Mouse (Mus musculus) kidney, embryonic 15.5 days (tissue): ENCODE measurements at regions not wholly inside any gene's neighbourhood (a gene's known extent, or its start where the extent isn't known, plus 50 kb on each side); places are given as distances from the start of the nearest gene placed in this dataset.

ENCODE experiments used
- ATAC-seq: fragments of 200-750 bp; cut with Nextera tagmentation; replicated peaks from 2 replicates; pipeline ENCODE4 v1.8.0; 2017; ENCODE audit warnings: moderate TSS enrichment; ENCODE audit not compliant: low FRiP score
- H3K27ac ChIP-seq: fragments of 300-500 bp; sonication (generic); 2 replicates; pipeline ENCODE4 v1.5.1; 2015; ENCODE audit warnings: mild to moderate bottlenecking, inconsistent platforms
- H3K27me3 ChIP-seq: fragments of 300-500 bp; sonication (generic); 2 replicates; pipeline ENCODE4 v1.6.1; 2015; ENCODE audit warnings: inconsistent platforms
- H3K36me3 ChIP-seq: fragments of 300-500 bp; sonication (generic); 2 replicates; pipeline ENCODE4 v1.6.1; 2015; ENCODE audit warnings: inconsistent platforms
- H3K4me1 ChIP-seq: fragments of 300-500 bp; sonication (generic); 2 replicates; pipeline ENCODE4 v1.6.1; 2015; ENCODE audit warnings: inconsistent platforms
- H3K4me2 ChIP-seq: fragments of 300-500 bp; sonication (generic); 2 replicates; pipeline ENCODE4 v1.6.1; 2015; ENCODE audit warnings: moderate library complexity, mild to moderate bottlenecking, inconsistent platforms
- H3K4me3 ChIP-seq: fragments of 300-500 bp; sonication (generic); replicated peaks from 2 replicates; pipeline ENCODE4 v1.5.1; 2015; ENCODE audit warnings: mild to moderate bottlenecking, inconsistent platforms
- H3K9ac ChIP-seq: fragments of 300-500 bp; sonication (generic); 2 replicates; pipeline ENCODE4 v1.6.1; 2015; ENCODE audit warnings: mild to moderate bottlenecking, inconsistent platforms
- H3K9me3 ChIP-seq: fragments of 300-500 bp; sonication (generic); replicated peaks from 2 replicates; pipeline ENCODE4 v1.6.1; 2016; ENCODE audit warnings: inconsistent platforms
- WGBS: fragments of 180-500 bp; shearing (Covaris S2); methylation state at CpG from one replicate; pipeline ENCODE4 v1.1.7; 2015; ENCODE audit warnings: mixed read lengths; 5-methylcytosine and 5-hydroxymethylcytosine counted together

DNA sequence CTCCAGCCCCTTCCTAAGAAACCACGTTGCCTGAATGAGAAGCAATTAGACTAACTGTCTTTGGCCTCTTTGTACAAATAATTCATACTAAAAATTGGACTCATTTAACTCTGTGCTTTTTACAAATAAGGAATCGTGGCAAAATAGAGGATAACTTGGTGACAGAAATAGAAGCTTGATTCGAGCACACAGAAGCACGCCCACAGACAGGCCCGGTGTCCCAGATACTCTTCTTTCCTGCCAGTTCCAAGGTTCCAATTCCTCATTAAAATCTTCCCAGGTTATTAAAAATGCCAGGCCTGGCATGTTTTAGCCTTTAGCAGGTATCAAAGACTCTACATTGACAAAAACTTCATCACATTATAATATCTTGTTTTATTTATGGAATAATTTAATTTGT, 96.2 kb upstream of the Rxylt1 start:
- Histone ChIP-seq H3K4me2 (no peak overlapping the region), H3K9me3 (no peaks in the 10 kb centered on the region), H3K4me1 (no peaks in the 10 kb centered on the region), H3K4me3 (no peak overlapping the region), H3K9ac (no peak overlapping the region), H3K27ac (no peak overlapping the region), H3K36me3 (no peaks in the 10 kb centered on the region), H3K27me3 (no peaks in the 10 kb centered on the region)
- 85% methylated on average over 5 of the region's 5 CpGs for WGBS
- no peak for ATAC-seq

DNA sequence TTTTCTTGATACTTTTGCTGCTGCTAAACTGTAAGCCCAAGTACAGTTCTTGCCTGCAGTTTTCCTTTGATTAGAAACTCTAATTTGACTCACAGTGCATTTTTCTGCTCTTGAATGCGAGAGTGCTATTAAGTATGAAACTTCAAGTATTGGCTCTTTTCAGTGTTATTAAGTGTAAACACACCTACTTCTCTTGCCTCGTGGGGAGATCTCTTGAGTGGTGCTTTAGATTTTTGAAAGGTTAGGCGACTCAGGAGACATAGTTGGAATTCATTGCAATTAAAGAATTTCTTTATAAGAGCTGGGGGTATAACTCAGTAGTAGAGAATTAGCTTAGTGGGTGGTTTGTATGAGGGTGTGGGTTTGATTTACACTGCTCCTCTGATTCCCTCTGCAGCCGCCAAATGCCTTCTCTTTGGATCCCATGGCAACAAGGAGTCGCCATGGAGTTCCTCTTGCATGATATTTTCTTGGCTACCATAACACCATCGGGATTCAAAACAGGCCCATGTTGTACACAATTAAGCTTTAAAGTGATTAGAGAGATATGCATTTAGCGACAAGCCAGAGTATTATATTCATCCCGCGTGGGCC, 88.1 kb upstream of the Rxylt1 start:
- no peaks in the 10 kb centered on the region for H3K36me3 ChIP-seq
- H3K4me1 ChIP-seq: no peaks in the 10 kb centered on the region
- H3K4me3 ChIP-seq: no peak overlapping the region
- no peak for ATAC-seq
- H3K27me3 ChIP-seq: no peaks in the 10 kb centered on the region
- 88% methylated on average over 9 of the region's 9 CpGs for WGBS
- H3K9me3 ChIP-seq: no peaks in the 10 kb centered on the region
- H3K9ac ChIP-seq: no peak overlapping the region
- H3K27ac ChIP-seq: no peak overlapping the region
- H3K4me2 ChIP-seq: no peak overlapping the region

DNA sequence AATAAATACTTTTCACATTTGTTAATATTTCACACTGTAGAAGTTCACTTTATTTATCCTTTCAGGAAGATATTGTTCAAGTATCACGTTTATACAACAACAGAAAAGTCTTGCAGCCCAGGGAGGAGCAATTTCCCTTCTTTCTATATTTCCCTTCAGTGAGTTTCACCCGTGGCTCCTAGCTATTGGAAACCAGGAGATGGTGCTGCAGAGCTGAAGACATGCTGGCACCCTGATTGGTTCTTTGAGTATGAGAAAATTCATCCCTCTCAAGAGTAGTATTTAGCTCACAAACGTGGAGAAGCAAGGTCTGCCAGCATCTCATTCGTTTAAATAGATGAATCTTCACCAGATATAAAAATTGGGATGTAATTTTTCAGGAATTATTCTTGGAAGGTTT, 85.9 kb upstream of the Rxylt1 start:
- Histone ChIP-seq H3K36me3 (no peaks in the 10 kb centered on the region), H3K4me2 (no peak overlapping the region), H3K27me3 (no peaks in the 10 kb centered on the region), H3K27ac (no peak overlapping the region), H3K4me1 (no peaks in the 10 kb centered on the region), H3K9me3 (no peaks in the 10 kb centered on the region), H3K9ac (no peak overlapping the region), H3K4me3 (no peak overlapping the region)
- WGBS: 22% methylated on average over 4 of the region's 4 CpGs
- ATAC-seq: no peak

GRCm38 (mm10) chr10:122149038-122149437, 51.9 kb upstream of the Rxylt1 start:
- H3K4me1 ChIP-seq: no peaks in the 10 kb centered on the region
- WGBS: 84% methylated on average over 12 of the region's 12 CpGs
- no peak overlapping the region for H3K9ac ChIP-seq
- no peak overlapping the region for H3K4me2 ChIP-seq
- H3K36me3 ChIP-seq: no peaks in the 10 kb centered on the region
- no peaks in the 10 kb centered on the region for H3K9me3 ChIP-seq
- H3K4me3 ChIP-seq: no peak overlapping the region
- no peak for ATAC-seq
- H3K27me3 ChIP-seq: no peaks in the 10 kb centered on the region
- H3K27ac ChIP-seq: no peak overlapping the region

DNA sequence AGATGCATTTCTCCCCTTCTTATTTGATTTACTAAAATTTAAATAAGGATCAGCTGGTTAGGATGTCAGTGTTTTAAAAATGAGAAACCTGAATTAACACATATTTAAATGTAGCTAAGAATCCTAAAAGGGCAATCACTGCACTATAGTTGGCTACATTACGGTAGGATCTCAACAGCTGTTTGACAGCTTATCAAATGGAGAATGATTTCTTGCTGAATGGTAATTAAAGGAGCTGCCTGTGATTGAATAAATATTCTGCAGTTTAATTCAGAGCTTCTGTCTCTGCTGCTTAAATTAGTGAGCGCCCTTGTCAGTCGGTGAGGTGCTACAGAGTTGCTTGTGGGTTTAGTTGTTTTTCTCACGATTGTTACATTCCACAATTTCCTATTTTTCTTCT, 51.4 kb upstream of the Rxylt1 start:
- no peak for ATAC-seq

More for the DNA sequence above, 51.4 kb upstream of the Rxylt1 start:
- Histone ChIP-seq H3K27me3 (no peaks in the 10 kb centered on the region), H3K4me3 (no peak overlapping the region), H3K36me3 (no peaks in the 10 kb centered on the region), H3K9me3 (no peaks in the 10 kb centered on the region), H3K27ac (no peak overlapping the region), H3K9ac (no peak overlapping the region), H3K4me2 (no peak overlapping the region), H3K4me1 (no peaks in the 10 kb centered on the region)
- 87% methylated on average over 4 of the region's 4 CpGs for WGBS
